Mouse (Mus musculus) frontal cortex, postnatal 25 days (tissue): ENCODE data around the gene Cd200r4.

Source experiments
- DNase-seq, 2 experiments: peaks; one replicate each; pipeline ENCODE4 v3.0.0; 2022; ENCODE audit warnings: low spot score in 2 of 2

The Cd200r4 gene

DNA sequence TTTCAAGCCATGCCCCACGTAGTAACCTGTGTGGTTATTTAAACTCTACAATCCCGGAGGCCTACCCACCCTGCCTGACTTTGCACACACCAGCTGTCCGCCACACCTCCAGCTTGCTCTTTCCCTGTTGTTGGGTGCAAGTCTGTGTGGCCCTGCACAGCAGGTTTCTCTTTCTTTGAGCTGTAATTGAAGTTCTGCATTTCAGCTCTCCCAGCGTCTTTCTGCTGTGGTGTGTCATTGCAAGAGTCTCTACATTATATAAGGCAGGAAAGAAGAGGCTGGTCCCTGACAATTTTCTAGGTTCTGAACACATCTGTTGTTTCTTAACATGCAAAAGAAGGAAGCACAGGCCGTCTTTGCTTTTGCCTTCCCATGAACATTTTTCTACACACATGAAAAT is 65.1 kb downstream of the Cd200r4 start:
- DNase-seq = no peak

DNA sequence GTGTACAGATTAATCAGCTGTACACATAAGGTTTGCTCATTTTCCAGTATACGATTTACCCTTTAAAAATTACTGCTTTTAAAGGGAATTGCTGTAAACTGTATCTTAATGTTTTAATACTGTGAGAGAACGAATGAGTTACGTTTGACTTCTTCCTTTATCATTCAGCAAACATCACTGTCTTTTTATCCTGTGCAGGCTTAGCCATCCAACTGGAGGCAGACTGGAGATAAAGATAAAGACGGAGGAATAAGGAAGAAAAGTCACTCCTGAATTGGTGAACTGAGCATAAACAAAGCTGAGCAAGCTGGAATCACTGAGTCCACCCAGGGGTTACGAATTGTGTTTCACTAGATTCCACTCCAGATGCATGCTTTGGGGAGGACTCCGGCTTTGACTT is 66.1 kb downstream of the Cd200r4 start:
- DNase-seq = no peak
